Mouse (Mus musculus) MEL (cell line): ENCODE measurements around the gene Slc5a2. TPM values are rescaled to one million over a fixed set of nuclear protein-coding genes. Genes with fewer than 3 reads are reported as not detected.

Source experiments
- DNase-seq: peaks from one replicate; pipeline ENCODE4 v3.0.0; 2011; ENCODE audit warnings: low read depth, low spot score
- H3K27ac ChIP-seq: 2 replicates; pipeline ENCODE4 v1.5.1; 2012; ENCODE audit warnings: low read depth, mild to moderate bottlenecking, control low read depth, low read length, moderate library complexity; ENCODE audit not compliant: control insufficient read depth
- H3K27me3 ChIP-seq, 2 experiments: fragments of 150-350 bp in 1 of 2; sonication (generic) in 1 of 2; 2 replicates each; pipeline ENCODE4 v1.6.1; 2012; ENCODE audit warnings: low read length in 2 of 2, mild to moderate bottlenecking in 2 of 2, improper control_type of control experiment in 1 of 2, moderate library complexity in 1 of 2; ENCODE audit not compliant: insufficient read depth in 2 of 2, control insufficient read depth in 1 of 2
- H3K36me3 ChIP-seq, 2 experiments: 2 replicates each; pipeline ENCODE4 v1.6.1; 2012 to 2014; ENCODE audit warnings: low read length in 2 of 2, improper control_type of control experiment in 1 of 2, inconsistent platforms in 1 of 2, mild to moderate bottlenecking in 1 of 2; ENCODE audit not compliant: insufficient read depth in 2 of 2, control insufficient read depth in 1 of 2
- H3K4me1 ChIP-seq, 2 experiments: fragments of 150-350 bp in 1 of 2; sonication (generic) in 1 of 2; 2 replicates each; pipeline ENCODE4 v1.6.1; 2012; ENCODE audit warnings: low read length in 2 of 2, improper control_type of control experiment in 1 of 2, mild to moderate bottlenecking in 1 of 2; ENCODE audit not compliant: insufficient read depth in 2 of 2, control insufficient read depth in 1 of 2
- H3K4me3 ChIP-seq, 2 experiments: fragments of 150-350 bp in 1 of 2; sonication (generic) in 1 of 2; 2 replicates each; pipeline ENCODE4 v1.5.1; 2012; ENCODE audit warnings: low read depth in 2 of 2, low read length in 2 of 2, mild to moderate bottlenecking in 2 of 2, moderate library complexity in 2 of 2, control low read depth in 1 of 2, improper control_type of control experiment in 1 of 2; ENCODE audit not compliant: control insufficient read depth in 1 of 2, insufficient read depth in 1 of 2
- H3K79me2 ChIP-seq: 2 replicates; pipeline ENCODE4 v1.6.1; 2012; ENCODE audit warnings: mild to moderate bottlenecking, low read length, moderate library complexity; ENCODE audit not compliant: control insufficient read depth, poor library complexity, insufficient read depth
- H3K9ac ChIP-seq: 2 replicates; pipeline ENCODE4 v1.6.1; 2012; ENCODE audit warnings: low read depth, mild to moderate bottlenecking, control low read depth, low read length, moderate library complexity; ENCODE audit not compliant: control insufficient read depth, poor library complexity, severe bottlenecking
- H3K9me3 ChIP-seq: fragments of 150-350 bp; sonication (generic); replicated peaks from 2 replicates; pipeline ENCODE4 v1.6.1; 2012; ENCODE audit warnings: mild to moderate bottlenecking, low read length, improper control_type of control experiment, moderate library complexity; ENCODE audit not compliant: insufficient read depth
- CHD1 ChIP-seq: IDR thresholded peaks from 2 replicates; pipeline ENCODE4 v1.6.1; 2012; ENCODE audit warnings: low read depth, mild to moderate bottlenecking, inconsistent platforms, low read length, improper control_type of control experiment
- CTCF ChIP-seq, 3 experiments: IDR thresholded peaks in 2 of 3; conservative IDR thresholded peaks in 1 of 3; 2 replicates each; pipeline ENCODE4 v1.5.1; 2011 to 2012; ENCODE audit warnings: low read length in 3 of 3, low read depth in 2 of 3, mild to moderate bottlenecking in 2 of 3, improper control_type of control experiment in 1 of 3, inconsistent platforms in 1 of 3, mixed read lengths in 1 of 3, moderate library complexity in 1 of 3; ENCODE audit not compliant: control insufficient read depth in 1 of 3, insufficient read depth in 1 of 3, poor library complexity in 1 of 3, severe bottlenecking in 1 of 3
- E2F4 ChIP-seq: IDR thresholded peaks from 2 replicates; pipeline ENCODE4 v1.6.1; 2011; ENCODE audit warnings: low read depth, low read length, improper control_type of control experiment, borderline replicate concordance
- ELF1 ChIP-seq: IDR thresholded peaks from 2 replicates; pipeline ENCODE4 v1.6.1; 2014; ENCODE audit warnings: low read depth, mild to moderate bottlenecking, inconsistent platforms, low read length, improper control_type of control experiment, moderate library complexity
- EP300 ChIP-seq, 2 experiments: IDR thresholded peaks; 2 replicates each; pipeline ENCODE4 v1.6.1; 2011; ENCODE audit warnings: improper control_type of control experiment in 2 of 2, low read length in 2 of 2, low read depth in 1 of 2, mild to moderate bottlenecking in 1 of 2
- GABPA ChIP-seq: IDR thresholded peaks from 2 replicates; pipeline ENCODE4 v1.6.1; 2012; ENCODE audit warnings: low read depth, mild to moderate bottlenecking, inconsistent platforms, low read length, improper control_type of control experiment, moderate library complexity
- GATA1 ChIP-seq: IDR thresholded peaks from 2 replicates; pipeline ENCODE4 v1.6.1; 2011; ENCODE audit warnings: low read depth, low read length, improper control_type of control experiment
- HCFC1 ChIP-seq: IDR thresholded peaks from 2 replicates; pipeline ENCODE4 v1.6.1; 2012; ENCODE audit warnings: low read depth, mild to moderate bottlenecking, inconsistent platforms, low read length, improper control_type of control experiment, moderate library complexity
- KAT2A ChIP-seq: conservative IDR thresholded peaks from 2 replicates; pipeline ENCODE4 v1.6.1; 2012; ENCODE audit warnings: low read depth, low read length, improper control_type of control experiment, inconsistent platforms
- MAFK ChIP-seq: IDR thresholded peaks from 2 replicates; pipeline ENCODE4 v1.6.1; 2011; ENCODE audit warnings: low read depth, mild to moderate bottlenecking, low read length, improper control_type of control experiment, borderline replicate concordance
- MAX ChIP-seq: IDR thresholded peaks from 2 replicates; pipeline ENCODE4 v1.6.1; 2011; ENCODE audit warnings: low read length, improper control_type of control experiment
- MAZ ChIP-seq: IDR thresholded peaks from 2 replicates; pipeline ENCODE4 v1.6.1; 2012; ENCODE audit warnings: low read depth, mild to moderate bottlenecking, inconsistent platforms, low read length, improper control_type of control experiment
- MXI1 ChIP-seq: IDR thresholded peaks from 2 replicates; pipeline ENCODE4 v1.6.1; 2011; ENCODE audit warnings: mild to moderate bottlenecking, low read depth, low read length, improper control_type of control experiment
- MYB ChIP-seq: IDR thresholded peaks from 2 replicates; pipeline ENCODE4 v1.6.1; 2011; ENCODE audit warnings: mild to moderate bottlenecking, low read depth, low read length, improper control_type of control experiment
- MYC ChIP-seq: IDR thresholded peaks from 2 replicates; pipeline ENCODE4 v1.6.1; 2011; ENCODE audit warnings: low read depth, mild to moderate bottlenecking, low read length, improper control_type of control experiment, moderate library complexity
- NELFE ChIP-seq: IDR thresholded peaks from 2 replicates; pipeline ENCODE4 v1.6.1; 2011; ENCODE audit warnings: low read depth, low read length, improper control_type of control experiment
- POLR2A ChIP-seq, 2 experiments: IDR thresholded peaks; 2 replicates each; pipeline ENCODE4 v1.6.1; 2011 to 2012; ENCODE audit warnings: low read length in 2 of 2, mild to moderate bottlenecking in 2 of 2, control low read depth in 1 of 2, improper control_type of control experiment in 1 of 2, low read depth in 1 of 2, moderate library complexity in 1 of 2; ENCODE audit not compliant: control insufficient read depth in 1 of 2, insufficient read depth in 1 of 2, poor library complexity in 1 of 2
- RCOR1 ChIP-seq: IDR thresholded peaks from 2 replicates; pipeline ENCODE4 v1.6.1; 2012; ENCODE audit warnings: low read depth, mild to moderate bottlenecking, inconsistent platforms, low read length, improper control_type of control experiment
- SIN3A ChIP-seq: IDR thresholded peaks from 2 replicates; pipeline ENCODE4 v1.6.1; 2012; ENCODE audit warnings: low read length, improper control_type of control experiment, inconsistent platforms
- SMC3 ChIP-seq: IDR thresholded peaks from 2 replicates; pipeline ENCODE4 v1.6.1; 2011; ENCODE audit warnings: low read depth, low read length, improper control_type of control experiment
- TAL1 ChIP-seq: IDR thresholded peaks from 2 replicates; pipeline ENCODE4 v1.6.1; 2012; ENCODE audit warnings: mild to moderate bottlenecking, inconsistent platforms, low read length, moderate library complexity, mixed read lengths
- UBTF ChIP-seq: IDR thresholded peaks from 2 replicates; pipeline ENCODE4 v1.6.1; 2012; ENCODE audit warnings: low read depth, mild to moderate bottlenecking, inconsistent platforms, low read length, improper control_type of control experiment, moderate library complexity, borderline replicate concordance; ENCODE audit not compliant: insufficient read depth
- USF1 ChIP-seq: IDR thresholded peaks from 2 replicates; pipeline ENCODE4 v1.6.1; 2014; ENCODE audit warnings: low read depth, mild to moderate bottlenecking, inconsistent platforms, low read length, improper control_type of control experiment, moderate library complexity
- USF2 ChIP-seq, 2 experiments: IDR thresholded peaks; 2 replicates each; pipeline ENCODE4 v1.6.1; 2011 to 2012; ENCODE audit warnings: improper control_type of control experiment in 2 of 2, low read length in 2 of 2, borderline replicate concordance in 1 of 2, inconsistent platforms in 1 of 2, low read depth in 1 of 2, mild to moderate bottlenecking in 1 of 2; ENCODE audit not compliant: insufficient read depth in 1 of 2
- ZKSCAN1 ChIP-seq: IDR thresholded peaks from 2 replicates; pipeline ENCODE4 v1.6.1; 2012; ENCODE audit warnings: low read depth, mild to moderate bottlenecking, inconsistent platforms, low read length, improper control_type of control experiment, moderate library complexity
- ZMIZ1 ChIP-seq: IDR thresholded peaks from 2 replicates; pipeline ENCODE4 v1.6.1; 2012; ENCODE audit warnings: low read depth, mild to moderate bottlenecking, inconsistent platforms, low read length, improper control_type of control experiment, moderate library complexity
- ZNF384 ChIP-seq: IDR thresholded peaks from 2 replicates; pipeline ENCODE4 v1.6.1; 2012; ENCODE audit warnings: low read depth, mild to moderate bottlenecking, inconsistent platforms, low read length, improper control_type of control experiment
- polyA plus RNA-seq, 2 experiments: library from polyadenylated mRNA; stranded (reverse) in 1 of 2; unstranded in 1 of 2; fragments of >175 nt in 1 of 2; fragments of >200 nt in 1 of 2; gene quantifications; 2 replicates each; pipeline versions ENCODE4 v1.2.1 to v1.2.4; 2012; ENCODE audit warnings: low replicate concordance in 2 of 2, low read depth in 1 of 2; ENCODE audit not compliant: insufficient read length in 2 of 2, insufficient read depth in 1 of 2, missing spikeins in 1 of 2
- total RNA-seq: library from RNA; depleted of rRNA; stranded (reverse); fragments of 300-350 nt; gene quantifications from 2 replicates; pipeline ENCODE4 v1.2.3, GENCODE M21; 2012

Slc5a2 gene
- total and polyA plus RNA-seq, 3 experiments: 0.25 to 0.58 TPM; not detected in 1

- Histone ChIP-seq H3K27me3 (no peaks in the 10 kb centered on the region), H3K9ac (peak overlapping the region; percentile 94), H3K9me3 (no peaks in the 10 kb centered on the region), H3K79me2 (peaks cover 6% of the 10 kb centered on the region), H3K4me3 (peak overlapping the region; percentile 80 to 93), H3K27ac (peak overlapping the region; percentile 99)
- no peak for DNase-seq
- 0 out of 2 replicates have a peak, but pooled peaks have one; percentile 12 for TF ChIP-seq USF1
- TF ChIP-seq TAL1: no peak
- no peak; the same call in 1 of the 2 replicates for TF ChIP-seq GABPA
- TF ChIP-seq NELFE: peak; percentile 35
- peak; percentile 51; the same call in 1 of the 2 replicates for TF ChIP-seq MYC
- 0 out of 2 replicates have a peak, but pooled peaks have one; percentile 40 for TF ChIP-seq MYB
- no peak; the same call in 1 of the 2 replicates for TF ChIP-seq ZMIZ1
- TF ChIP-seq KAT2A: no peak; the same call in 1 of the 2 replicates
- peak; percentile 85 for TF ChIP-seq HCFC1
- peak in 1 of 2 experiments; percentile 67; a peak in 2 of 4 replicates for TF ChIP-seq POLR2A (IDR thresholded peaks at IDR 0.05; ENCODE audit: control insufficient read depth in 1 of 2, insufficient read depth in 1 of 2, low read depth in 1 of 2, low read length in 2 of 2, poor library complexity in 1 of 2)
- TF ChIP-seq EP300 (IDR thresholded peaks at IDR 0.05; ENCODE audit: low read depth in 1 of 2, low read length in 2 of 2): peak in 1 of 2 experiments; percentile 14; a peak in 1 of 4 replicates
- peak; percentile 66; the same call in 1 of the 2 replicates for TF ChIP-seq MAX
- TF ChIP-seq SIN3A: peak; percentile 72
- no peak for TF ChIP-seq SMC3
- 0 out of 2 replicates have a peak, but pooled peaks have one; percentile 26 for TF ChIP-seq MXI1
- TF ChIP-seq, all 39 proteins: peak for 10
- H3K36me3 ChIP-seq: peaks cover 0 to 7% of the 10 kb centered on the region in 2 experiments; a peak in 2 of 4 replicates
- H3K4me1 ChIP-seq: peaks cover 0 to 11% of the 10 kb centered on the region in 2 experiments; a peak in 3 of 4 replicates
Observed at GRCm38 (mm10) chr7:128237593-128237926, 27.9 kb upstream of the Slc5a2 start.

GRCm38 (mm10) chr7:128237927-128238778 lies 27.3 kb upstream of the Slc5a2 start, which contains the start of gene 9130023H24Rik:
Gene 9130023H24Rik (minus strand): TSS chr7:128238031.
- H3K27ac ChIP-seq: peak within 1 kb of the TSS; percentile 99
- peaks cover 0 to 11% of the 10 kb centered on the region in 2 experiments; a peak in 3 of 4 replicates for H3K4me1 ChIP-seq
- peaks cover 0 to 7% of the 10 kb centered on the region in 2 experiments; a peak in 2 of 4 replicates for H3K36me3 ChIP-seq
- TF ChIP-seq ZKSCAN1: no peak
- no peak for TF ChIP-seq GABPA
- TF ChIP-seq KAT2A: peak; percentile 66; the same call in 1 of the 2 replicates
- TF ChIP-seq SIN3A: peak; percentile 74
- no peak for TF ChIP-seq SMC3
- TF ChIP-seq RCOR1: no peak
- no peak for TF ChIP-seq MAFK
- TF ChIP-seq CHD1: no peak
- peak in 2 of 3 experiments; percentile 12 to 28; a peak in 2 of 6 replicates for TF ChIP-seq CTCF (IDR thresholded peaks at IDR 0.05 in 2 of 3, conservative IDR thresholded peaks at IDR 0.05 in 1 of 3; ENCODE audit: control insufficient read depth in 1 of 3, insufficient read depth in 1 of 3, low read depth in 2 of 3, low read length in 3 of 3, poor library complexity in 1 of 3, severe bottlenecking in 1 of 3)
- TF ChIP-seq MAX: peak; percentile 80; the same call in 1 of the 2 replicates
- TF ChIP-seq ZNF384: no peak
- peak; percentile 64; the same call in 1 of the 2 replicates for TF ChIP-seq GATA1
- TF ChIP-seq USF2 (IDR thresholded peaks at IDR 0.05; ENCODE audit: borderline replicate concordance in 1 of 2, insufficient read depth in 1 of 2, low read depth in 1 of 2, low read length in 2 of 2): no peak
- TF ChIP-seq UBTF: no peak
- TF ChIP-seq MAZ: peak; percentile 63; the same call in 1 of the 2 replicates
- TF ChIP-seq E2F4: peak; percentile 87
- TF ChIP-seq ELF1: peak; percentile 80
- peak; percentile 70 for TF ChIP-seq MXI1

More at GRCm38 (mm10) chr7:128237927-128238778, 27.3 kb upstream of the Slc5a2 start, which contains the start of gene 9130023H24Rik:
- peak within 1 kb of the TSS; percentile 80 to 93 for H3K4me3 ChIP-seq
- no peaks in the 10 kb centered on the region for H3K27me3 ChIP-seq
- DNase-seq: peak; percentile 99
- H3K9ac ChIP-seq: peak within 1 kb of the TSS; percentile 94
- peaks cover 6% of the 10 kb centered on the region for H3K79me2 ChIP-seq
- no peaks in the 10 kb centered on the region for H3K9me3 ChIP-seq
